Mouse (Mus musculus) lung, postnatal 4 days (tissue): ENCODE measurements around the gene Il6st.
A peak's percentile ranks its signal among the peaks of the same experiment; 100 is the strongest.

Experiments
- DNase-seq, 2 experiments: peaks; one replicate each; pipeline ENCODE4 v3.0.0; 2021

The Il6st gene

GRCm38 (mm10) chr13:112529893-112530292, 66.0 kb downstream of the Il6st start:
- peak; percentile 72 to 82 for DNase-seq

- no peak for DNase-seq
These were observed 68.4 kb downstream of the Il6st start for GRCm38 (mm10) chr13:112532235-112532634.

GRCm38 (mm10) chr13:112533556-112533955, 69.7 kb downstream of the Il6st start:
- no peak for DNase-seq

GRCm38 (mm10) chr13:112536611-112537010, 72.7 kb downstream of the Il6st start:
- no peak for DNase-seq

GRCm38 (mm10) chr13:112537065-112537464, 73.2 kb downstream of the Il6st start:
- DNase-seq, result no peak

- no peak for DNase-seq
These were observed 76.7 kb downstream of the Il6st start for GRCm38 (mm10) chr13:112540616-112541015.

GRCm38 (mm10) chr13:112541223-112541975, 77.5 kb downstream of the Il6st start:
- no peak for DNase-seq

- DNase-seq, result no peak
These were observed 88.0 kb downstream of the Il6st start for GRCm38 (mm10) chr13:112551641-112552548.

GRCm38 (mm10) chr13:112553304-112553703, 89.4 kb downstream of the Il6st start:
- no peak for DNase-seq

- DNase-seq, result no peak
These were observed 92.6 kb downstream of the Il6st start for GRCm38 (mm10) chr13:112556501-112556900.
